Mouse (Mus musculus) limb, embryonic 14.5 days (tissue): ENCODE data around the gene Nudt1. TPM values are rescaled to one million over a fixed set of nuclear protein-coding genes. Genes with fewer than 3 reads are reported as not detected.
A peak's percentile ranks its signal among the peaks of the same experiment; 100 is the strongest.

Experiments
- ATAC-seq: fragments of 200-750 bp; cut with Nextera tagmentation; 2 replicates; pipeline ENCODE4 v1.8.0; 2017; ENCODE audit warnings: low read depth, moderate number of reproducible peaks, moderate TSS enrichment; ENCODE audit not compliant: low FRiP score
- DNase-seq: peaks from one replicate; pipeline ENCODE4 v3.0.0-alpha.2; 2015; ENCODE audit warnings: low spot score
- H3K27ac ChIP-seq: fragments of 300-500 bp; sonication (generic); replicated peaks from 2 replicates; pipeline ENCODE4 v1.5.1; 2014; ENCODE audit warnings: low read depth, mild to moderate bottlenecking, low read length, moderate library complexity, mixed read lengths
- H3K27me3 ChIP-seq: fragments of 300-500 bp; sonication (generic); 2 replicates; pipeline ENCODE4 v1.6.1; 2014; ENCODE audit warnings: low read length, mixed read lengths; ENCODE audit not compliant: control insufficient read depth, insufficient read depth
- H3K36me3 ChIP-seq: fragments of 300-500 bp; sonication (generic); 2 replicates; pipeline ENCODE4 v1.6.1; 2014; ENCODE audit warnings: mild to moderate bottlenecking, low read length, moderate library complexity, mixed read lengths; ENCODE audit not compliant: control insufficient read depth, insufficient read depth
- H3K4me1 ChIP-seq: fragments of 300-500 bp; sonication (generic); 2 replicates; pipeline ENCODE4 v1.6.1; 2014; ENCODE audit warnings: antibody characterized with exemption, low read length, mixed read lengths; ENCODE audit not compliant: control insufficient read depth, insufficient read depth
- H3K4me2 ChIP-seq: fragments of 300-500 bp; sonication (generic); replicated peaks from 2 replicates; pipeline ENCODE4 v1.6.1; 2014; ENCODE audit warnings: low read depth, mild to moderate bottlenecking, low read length, moderate library complexity; ENCODE audit not compliant: severe bottlenecking
- H3K4me3 ChIP-seq: fragments of 300-500 bp; sonication (generic); replicated peaks from 2 replicates; pipeline ENCODE4 v1.5.1; 2014; ENCODE audit warnings: low read length
- H3K9ac ChIP-seq: fragments of 300-500 bp; sonication (generic); 2 replicates; pipeline ENCODE4 v1.6.1; 2014; ENCODE audit warnings: mild to moderate bottlenecking, low read depth, low read length, moderate library complexity; ENCODE audit not compliant: severe bottlenecking
- H3K9me3 ChIP-seq: fragments of 300-500 bp; sonication (generic); 2 replicates; pipeline ENCODE4 v1.6.1; 2016; ENCODE audit warnings: low read length; ENCODE audit not compliant: control insufficient read depth
- POLR2A ChIP-seq: fragments of 200-500 bp; IDR thresholded peaks from 2 replicates; pipeline ENCODE4 v1.8.0; 2012; ENCODE audit warnings: inconsistent platforms, mild to moderate bottlenecking, moderate library complexity, borderline replicate concordance; ENCODE audit not compliant: insufficient read depth, insufficient read length; ENCODE audit errors: extremely low read depth
- WGBS: fragments of 180-500 bp; shearing (Covaris S2); extraction: QIAGEN DNeasy Blood & Tissue Kit; methylation state at CpG from one replicate; pipeline ENCODE4 v1.1.7; 2014; 5-methylcytosine and 5-hydroxymethylcytosine counted together
- polyA plus RNA-seq, 2 experiments: library from polyadenylated mRNA; depleted of rRNA in 1 of 2; stranded (reverse) in 1 of 2; unstranded in 1 of 2; fragments of >200 nt; fragmentation: Nextera tagmentation in 1 of 2; extraction: Ambion mirVana in 1 of 2; gene quantifications; 2 replicates each; pipeline versions ENCODE4 v1.2.1 to v1.2.3; 2012 to 2014

Gene Nudt1
- polyA plus RNA-seq, 2 experiments, result 31.0 to 35.3 TPM

GRCm38 (mm10) chr5:140284011-140284410, 37.4 kb upstream of the Nudt1 start:
- H3K27me3 ChIP-seq, result no peaks in the 10 kb centered on the region
- H3K4me2 ChIP-seq, result no peak overlapping the region
- TF ChIP-seq POLR2A, result no peak
- WGBS, result 94% methylated on average over 2 of the region's 2 CpGs
- H3K36me3 ChIP-seq, result peaks cover 26% of the 10 kb centered on the region
- H3K27ac ChIP-seq, result no peak overlapping the region
- H3K9me3 ChIP-seq, result no peaks in the 10 kb centered on the region
- no peak overlapping the region for H3K9ac ChIP-seq
- ATAC-seq (no peak), DNase-seq (no peak)
- peaks cover 6% of the 10 kb centered on the region for H3K4me1 ChIP-seq
- H3K4me3 ChIP-seq, result no peak overlapping the region

DNA sequence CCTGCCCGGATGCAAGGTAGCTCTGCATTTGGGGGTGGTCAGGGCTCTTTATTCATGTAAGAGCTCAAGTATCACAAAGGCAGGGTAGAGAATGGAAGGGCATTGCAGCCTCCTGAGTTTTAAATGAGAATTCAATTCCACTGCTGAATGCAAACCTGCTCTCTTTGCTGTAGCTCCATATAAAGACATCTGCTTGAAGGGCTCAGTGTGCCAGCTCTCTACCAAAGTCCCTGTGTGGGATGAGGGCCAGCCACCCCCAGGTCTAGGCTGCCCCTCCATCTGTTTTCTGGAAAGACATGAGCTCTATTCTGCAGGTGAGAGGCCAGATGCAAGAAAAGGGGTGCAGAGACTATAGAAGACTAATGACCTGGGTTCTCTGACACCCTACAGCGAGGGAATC, 36.7 kb upstream of the Nudt1 start:
- Histone ChIP-seq H3K9me3 (no peaks in the 10 kb centered on the region), H3K4me1 (peaks cover 6% of the 10 kb centered on the region), H3K27me3 (no peaks in the 10 kb centered on the region), H3K9ac (no peak overlapping the region), H3K4me3 (no peak overlapping the region), H3K4me2 (no peak overlapping the region), H3K27ac (no peak overlapping the region), H3K36me3 (peaks cover 26% of the 10 kb centered on the region)
- DNase-seq (no peak), ATAC-seq (no peak)
- WGBS, result 91% methylated on average over 2 of the region's 2 CpGs
- no peak for TF ChIP-seq POLR2A

DNA sequence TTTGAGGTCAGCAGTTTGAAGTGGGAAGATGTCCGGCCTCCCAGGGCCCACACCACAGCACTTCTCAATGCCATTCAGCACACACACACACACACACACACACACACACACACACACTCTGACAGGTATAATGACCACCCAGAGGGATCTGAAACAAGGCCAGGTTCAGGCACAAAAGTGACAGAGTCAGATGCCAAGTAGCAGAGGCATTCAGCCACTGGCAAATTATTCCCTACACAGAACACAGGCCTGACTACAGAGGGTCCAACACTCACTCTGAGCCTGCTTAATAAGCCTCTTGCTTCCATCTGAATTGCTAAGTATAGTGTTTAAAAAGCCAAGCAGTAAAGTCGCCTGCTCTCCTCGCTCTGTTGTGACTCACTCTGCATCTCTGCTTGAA, 33.2 kb upstream of the Nudt1 start:
- H3K27ac ChIP-seq, result no peak overlapping the region
- no peak for TF ChIP-seq POLR2A
- H3K4me1 ChIP-seq, result no peaks in the 10 kb centered on the region
- no peak for ATAC-seq
- no peaks in the 10 kb centered on the region for H3K9me3 ChIP-seq
- DNase-seq, result no peak
- WGBS, result 79% methylated on average over 3 of the region's 3 CpGs
- no peak overlapping the region for H3K4me2 ChIP-seq
- H3K27me3 ChIP-seq, result no peaks in the 10 kb centered on the region
- H3K9ac ChIP-seq, result no peak overlapping the region
- H3K4me3 ChIP-seq, result no peak overlapping the region
- H3K36me3 ChIP-seq, result peaks cover 51% of the 10 kb centered on the region

- Histone ChIP-seq H3K4me1 (no peaks in the 10 kb centered on the region), H3K27ac (no peak overlapping the region), H3K9ac (no peak overlapping the region), H3K4me2 (no peak overlapping the region), H3K9me3 (no peaks in the 10 kb centered on the region), H3K27me3 (no peaks in the 10 kb centered on the region), H3K36me3 (peaks cover 56% of the 10 kb centered on the region), H3K4me3 (no peak overlapping the region)
- TF ChIP-seq POLR2A, result no peak
- 95% methylated on average over 2 of the region's 2 CpGs for WGBS
- ATAC-seq (no peak), DNase-seq (no peak)
Observed at GRCm38 (mm10) chr5:140289161-140289560, 32.3 kb upstream of the Nudt1 start.

GRCm38 (mm10) chr5:140292152-140292551, 29.3 kb upstream of the Nudt1 start:
- H3K27ac ChIP-seq, result no peak overlapping the region
- peak; percentile 82 for DNase-seq
- no peaks in the 10 kb centered on the region for H3K27me3 ChIP-seq
- no peak overlapping the region for H3K9ac ChIP-seq
- H3K4me1 ChIP-seq, result no peaks in the 10 kb centered on the region
- no peak overlapping the region for H3K4me3 ChIP-seq
- ATAC-seq, result no peak
- H3K36me3 ChIP-seq, result peaks cover 61% of the 10 kb centered on the region
- no peak for TF ChIP-seq POLR2A
- WGBS, result 90% methylated on average over 1 of the region's 1 CpGs
- H3K9me3 ChIP-seq, result no peaks in the 10 kb centered on the region
- no peak overlapping the region for H3K4me2 ChIP-seq

DNA sequence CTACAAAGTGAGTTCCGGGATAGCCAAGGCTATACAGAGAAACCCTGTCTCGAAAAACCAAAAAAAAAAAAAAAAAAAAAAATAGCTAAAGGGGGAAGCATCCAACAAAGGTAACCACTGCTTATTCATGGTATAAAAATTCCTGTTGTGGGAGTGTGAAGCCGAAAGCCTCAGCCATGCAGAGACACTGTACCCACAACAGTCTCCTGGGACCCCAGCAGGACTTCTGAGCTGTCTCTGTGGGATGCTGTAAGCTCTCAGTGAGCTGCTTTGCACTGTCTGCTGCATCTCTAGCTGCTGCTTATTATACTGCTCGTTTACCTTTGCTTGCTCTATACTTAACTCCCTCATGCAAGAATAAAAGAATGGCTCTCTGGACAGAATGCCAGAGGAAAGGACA, 23.2 kb upstream of the Nudt1 start:
- no peaks in the 10 kb centered on the region for H3K9me3 ChIP-seq
- H3K4me3 ChIP-seq, result no peak overlapping the region
- no peak overlapping the region for H3K27ac ChIP-seq
- no peak overlapping the region for H3K9ac ChIP-seq
- no peak for ATAC-seq
- no peaks in the 10 kb centered on the region for H3K4me1 ChIP-seq
- no peaks in the 10 kb centered on the region for H3K27me3 ChIP-seq
- peaks cover 68% of the 10 kb centered on the region for H3K36me3 ChIP-seq
- TF ChIP-seq POLR2A, result no peak
- no peak for DNase-seq
- no peak overlapping the region for H3K4me2 ChIP-seq
- WGBS, result 97% methylated on average over 4 of the region's 4 CpGs
